In genomic region chr13:55828141-55829017, GRCm38 (mm10) we compare ENCODE assay signal across 10 mouse cellular contexts. TPM values are rescaled to one million over a fixed set of nuclear protein-coding genes. Genes with fewer than 3 reads are reported as not detected.
DNase-seq lines count a peak whose midpoint lies in the region; ATAC-seq lines count a peak whose summit lies in the region.
"Had no signal": no experiment of that assay in that cellular context is flagged by ENCODE, and none has a peak within 500 bp of the region (broad histone marks: within the 10 kb centered on the region; RNA-seq: fewer than 3 reads in every experiment).

No protein-coding gene starts in this region.

- under 1% methylated on average over 50 of the region's 50 CpGs for WGBS in kidney, embryonic 14.5 days
- under 1% methylated on average over 50 of the region's 50 CpGs for WGBS in midbrain, embryonic 14.5 days

- H3K9ac ChIP-seq in kidney, embryonic 14.5 days (ENCODE audit: low read depth, low read length), result no peak overlapping the region; the same call in 1 of the 2 replicates
- no peak overlapping the region for H3K9ac ChIP-seq in midbrain, embryonic 14.5 days (replicated peaks; ENCODE audit: low read length)

- H3K4me3 ChIP-seq in kidney, embryonic 14.5 days (ENCODE audit: low read length), result peak overlapping the region; percentile 12
- no peak overlapping the region for H3K4me3 ChIP-seq in midbrain, embryonic 14.5 days (replicated peaks; ENCODE audit: low read depth, low read length)

- no peak for DNase-seq in kidney, adult 9 months
- DNase-seq in embryo, embryonic 11 days, result peak; percentile 55
- DNase-seq in heart, postnatal 36 days, result peak; percentile 18 to 33
- peak; percentile 38 for DNase-seq in midbrain, embryonic 14.5 days
- no peak for DNase-seq in thymus, postnatal 14 days

- intact Hi-C loops in heart, postnatal 36 days (cut with DNase I), result no loop called here

- H3K27ac ChIP-seq in kidney, embryonic 14.5 days (ENCODE audit: low read depth, low read length), result no peak overlapping the region
- H3K27ac ChIP-seq in midbrain, embryonic 14.5 days (replicated peaks; ENCODE audit: low read depth, low read length), result no peak overlapping the region

- H3K27me3 ChIP-seq in kidney, embryonic 14.5 days (ENCODE audit: control insufficient read depth, insufficient read depth, low read length), result peaks cover 90% of the 10 kb centered on the region
- peaks cover 91% of the 10 kb centered on the region for H3K27me3 ChIP-seq in midbrain, embryonic 14.5 days (ENCODE audit: control insufficient read depth, insufficient read depth, low read length)

- peaks cover 12% of the 10 kb centered on the region for H3K4me1 ChIP-seq in kidney, embryonic 14.5 days (ENCODE audit: control insufficient read depth, insufficient read depth, low read length)
- H3K4me1 ChIP-seq in midbrain, embryonic 14.5 days (ENCODE audit: control insufficient read depth, insufficient read depth, low read length), result 0 out of 2 replicates have a peak, but pooled peaks cover 2% of the 10 kb centered on the region

- H3K36me3 ChIP-seq in kidney, embryonic 14.5 days (ENCODE audit: control insufficient read depth, insufficient read depth, low read length), result no peaks in the 10 kb centered on the region
- H3K36me3 ChIP-seq in midbrain, embryonic 14.5 days (ENCODE audit: control insufficient read depth, insufficient read depth, low read length), result no peaks in the 10 kb centered on the region

- H3K4me2 ChIP-seq in kidney, embryonic 14.5 days (replicated peaks; ENCODE audit: low read depth, low read length), result peak overlapping the region; percentile 15; the same call in 1 of the 2 replicates
- H3K4me2 ChIP-seq in midbrain, embryonic 14.5 days (ENCODE audit: low read length), result no peak overlapping the region

- ATAC-seq in kidney, embryonic 14.5 days (ENCODE audit: low FRiP score, low TSS enrichment), result no peak
- ATAC-seq in midbrain, embryonic 14.5 days (ENCODE audit: low FRiP score, low TSS enrichment), result no peak
- no peak for ATAC-seq in cerebellum, adult (ENCODE audit: insufficient number of reproducible peaks, low FRiP score, low TSS enrichment)
- ATAC-seq in megakaryocyte-erythroid progenitor cell, adult 5-6 weeks (replicated peaks; ENCODE audit: low FRiP score, low TSS enrichment, poor library complexity, severe bottlenecking), result no peak

- H3K9me3 ChIP-seq in kidney, embryonic 14.5 days (ENCODE audit: control insufficient read depth, low read length), result no peaks in the 10 kb centered on the region
- H3K9me3 ChIP-seq in midbrain, embryonic 14.5 days (ENCODE audit: control insufficient read depth, low read length), result no peaks in the 10 kb centered on the region

RNA-seq across cellular contexts. Expression of gene Pitx1, which starts 7.6 kb away (rescaled TPM):
- 0.37 and 0.42 TPM in 2 replicates for polyA plus RNA-seq in kidney, embryonic 14.5 days (2014; fragmentation: Nextera tagmentation; extraction: Ambion mirVana)
- total RNA-seq in heart, postnatal 36 days (2021), result not detected
- 3.2 and 3.3 TPM in 2 replicates for polyA plus RNA-seq in midbrain, embryonic 14.5 days (2014; fragmentation: Nextera tagmentation; extraction: Ambion mirVana)
- not detected in 2 replicates for total RNA-seq in megakaryocyte-erythroid progenitor cell, adult 5-6 weeks (2014; fragmentation: Nextera tagmentation)
- total RNA-seq in megakaryocyte-erythroid progenitor cell, adult 5-6 weeks (2017), result not detected in 2 replicates
- total RNA-seq: neutrophil, adult 5-6 weeks had no signal
- polyA plus RNA-seq: cortical plate, adult 2 months had no signal

RNA-seq across cellular contexts. Expression of gene Catsper3, which starts 44.0 kb away (rescaled TPM):
- 0.32 TPM in 1 of 2 replicates, not detected in the other for polyA plus RNA-seq in kidney, embryonic 14.5 days (2014; fragmentation: Nextera tagmentation; extraction: Ambion mirVana)
- not detected for total RNA-seq in heart, postnatal 36 days (2021)
- not detected in 2 replicates for polyA plus RNA-seq in midbrain, embryonic 14.5 days (2014; fragmentation: Nextera tagmentation; extraction: Ambion mirVana)
- not detected in 2 replicates for total RNA-seq in megakaryocyte-erythroid progenitor cell, adult 5-6 weeks (2014; fragmentation: Nextera tagmentation)
- total RNA-seq in megakaryocyte-erythroid progenitor cell, adult 5-6 weeks (2017), result not detected in 2 replicates
- total RNA-seq: neutrophil, adult 5-6 weeks had no signal

Comparison
In these comparisons a context has a peak if more than half of its experiments do, and no peak if none do; other contexts are left out.
1. DNase-seq: peak in embryo, embryonic 11 days (single experiment), heart, postnatal 36 days (2 of 2) and midbrain, embryonic 14.5 days (single experiment); none in kidney, adult 9 months (single experiment) and thymus, postnatal 14 days (single experiment).